Mouse (Mus musculus) limb, embryonic 12.5 days (tissue): Measurements from ENCODE around the gene Zfp592. TPM values are rescaled to one million over a fixed set of nuclear protein-coding genes. Genes with fewer than 3 reads are reported as not detected.

Source experiments
- ATAC-seq: fragments of 200-750 bp; cut with Nextera tagmentation; 2 replicates; pipeline ENCODE4 v1.8.0; 2017; ENCODE audit warnings: low read depth, moderate TSS enrichment; ENCODE audit not compliant: insufficient number of reproducible peaks, insufficient read depth, low FRiP score, low TSS enrichment
- H3K27ac ChIP-seq: fragments of 300-500 bp; sonication (generic); 2 replicates; pipeline ENCODE4 v1.5.1; 2016; ENCODE audit warnings: mild to moderate bottlenecking, moderate library complexity
- H3K27me3 ChIP-seq: fragments of 300-500 bp; sonication (generic); 2 replicates; pipeline ENCODE4 v1.6.1; 2016; ENCODE audit warnings: mild to moderate bottlenecking, moderate library complexity
- H3K36me3 ChIP-seq: fragments of 300-500 bp; sonication (generic); 2 replicates; pipeline ENCODE4 v1.6.1; 2016; ENCODE audit warnings: mild to moderate bottlenecking, moderate library complexity
- H3K4me1 ChIP-seq: fragments of 300-500 bp; sonication (generic); replicated peaks from 2 replicates; pipeline ENCODE4 v1.6.1; 2016
- H3K4me2 ChIP-seq: fragments of 300-500 bp; sonication (generic); 2 replicates; pipeline ENCODE4 v1.6.1; 2016; ENCODE audit warnings: mild to moderate bottlenecking, moderate library complexity
- H3K4me3 ChIP-seq: fragments of 300-500 bp; sonication (generic); replicated peaks from 2 replicates; pipeline ENCODE4 v1.5.1; 2016; ENCODE audit warnings: mild to moderate bottlenecking
- H3K9ac ChIP-seq: fragments of 300-500 bp; sonication (generic); replicated peaks from 2 replicates; pipeline ENCODE4 v1.6.1; 2016; ENCODE audit warnings: mild to moderate bottlenecking, moderate library complexity
- H3K9me3 ChIP-seq: fragments of 300-500 bp; sonication (generic); 2 replicates; pipeline ENCODE4 v1.6.1; 2016; ENCODE audit warnings: mild to moderate bottlenecking, moderate library complexity
- WGBS: fragments of 180-500 bp; shearing (Covaris S2); methylation state at CpG from one replicate; pipeline ENCODE4 v1.1.7; 2016; 5-methylcytosine and 5-hydroxymethylcytosine counted together
- polyA plus RNA-seq: library from polyadenylated mRNA; unstranded; fragments of >200 nt; fragmentation: Nextera tagmentation; extraction: Ambion mirVana; gene quantifications from 2 replicates; pipeline ENCODE4 v1.2.1, GENCODE M21; 2016

The Zfp592 gene
- polyA plus RNA-seq, 1 experiment from 2014 or later, result 11.3 TPM

GRCm38 (mm10) chr7:81078740-81079139 is 85.3 kb downstream of the Zfp592 start:
- 90% methylated on average over 6 of the region's 6 CpGs for WGBS
- Histone ChIP-seq H3K27ac (no peak overlapping the region), H3K9me3 (no peaks in the 10 kb centered on the region), H3K27me3 (0 out of 2 replicates have a peak, but pooled peaks cover 3% of the 10 kb centered on the region), H3K36me3 (no peaks in the 10 kb centered on the region), H3K4me3 (no peak overlapping the region), H3K4me2 (no peak overlapping the region), H3K9ac (no peak overlapping the region), H3K4me1 (peaks cover 16% of the 10 kb centered on the region)
- ATAC-seq, result no peak

GRCm38 (mm10) chr7:81093420-81093965 is 100.0 kb downstream of the Zfp592 start:
- no peak for ATAC-seq
- H3K27me3 ChIP-seq, result no peaks in the 10 kb centered on the region
- H3K9me3 ChIP-seq, result no peaks in the 10 kb centered on the region
- no peaks in the 10 kb centered on the region for H3K36me3 ChIP-seq
- WGBS, result 60% methylated on average over 18 of the region's 18 CpGs
- H3K4me1 ChIP-seq, result 0 out of 2 replicates have a peak, but pooled peaks cover 3% of the 10 kb centered on the region
- H3K4me2 ChIP-seq, result no peak overlapping the region
- H3K9ac ChIP-seq, result no peak overlapping the region
- no peak overlapping the region for H3K27ac ChIP-seq
- H3K4me3 ChIP-seq, result no peak overlapping the region

- Histone ChIP-seq H3K9ac (no peak overlapping the region), H3K9me3 (no peaks in the 10 kb centered on the region), H3K27ac (no peak overlapping the region), H3K4me3 (no peak overlapping the region), H3K36me3 (no peaks in the 10 kb centered on the region), H3K27me3 (no peaks in the 10 kb centered on the region), H3K4me1 (0 out of 2 replicates have a peak, but pooled peaks cover 3% of the 10 kb centered on the region), H3K4me2 (no peak overlapping the region)
- 76% methylated on average over 6 of the region's 6 CpGs for WGBS
- no peak for ATAC-seq
Observed at GRCm38 (mm10) chr7:81094104-81094757, 100.8 kb downstream of the Zfp592 start.

Other genes starting within 250 kb of the Zfp592 start
- gene Iqgap1, start 167.7 kb upstream of the Zfp592 start, polyA plus RNA-seq, result 38.9 and 41.8 TPM in 2 replicates
- gene Zscan2, start 132.8 kb upstream of the Zfp592 start, polyA plus RNA-seq, result 5.1 and 6.2 TPM in 2 replicates
- 35.2 and 35.3 TPM in 2 replicates for gene Wdr73, start 92.4 kb upstream of the Zfp592 start, polyA plus RNA-seq
- 7.6 and 9.2 TPM in 2 replicates for gene Nmb, start 88.6 kb upstream of the Zfp592 start, polyA plus RNA-seq
- gene Sec11a, start 45.9 kb upstream of the Zfp592 start, polyA plus RNA-seq, result 199 and 203 TPM in 2 replicates
- 1.3 and 1.5 TPM in 2 replicates for gene Alpk3, start 63.9 kb downstream of the Zfp592 start, polyA plus RNA-seq
- not detected in 2 replicates for gene Slc28a1, start 121.1 kb downstream of the Zfp592 start, polyA plus RNA-seq
- 3.6 and 4.3 TPM in 2 replicates for gene Pde8a, start 219.9 kb downstream of the Zfp592 start, polyA plus RNA-seq